19 mouse cellular contexts compared by ENCODE assay signal in genomic region chr5:72563183-72563582, GRCm38 (mm10). TPM values are rescaled to one million over a fixed set of nuclear protein-coding genes. Genes with fewer than 3 reads are reported as not detected.
"Had no signal": no experiment of that assay in that cellular context is flagged by ENCODE, and none has a peak within 500 bp of the region (broad histone marks: within the 10 kb centered on the region; RNA-seq: fewer than 3 reads in every experiment).

No protein-coding gene starts in this region.

RNA-seq across cellular contexts. Expression of gene Zar1, which starts 17.9 kb away (rescaled TPM):
- total RNA-seq: heart, postnatal 10 days; heart, postnatal 14 days; heart, postnatal 25 days; heart, postnatal 36 days; heart, postnatal 4 days; hematopoietic stem cell, adult 5-6 weeks; layer of hippocampus, adult 18-20 months; layer of hippocampus, adult 8-10 months; layer of hippocampus, postnatal 36 days; left cerebral cortex, adult 18-20 months had no signal
- polyA plus RNA-seq: heart, embryonic 14.5 days; heart, postnatal 0 days; inflammation-experienced regulatory T-cells, adult 6 months; intestine, embryonic 14.5 days; intestine, postnatal 0 days; large intestine, adult 2 months had no signal

RNA-seq across cellular contexts. Expression of gene Gm5868, which starts 24.2 kb away (rescaled TPM):
- total RNA-seq: heart, postnatal 10 days; heart, postnatal 14 days; heart, postnatal 25 days; heart, postnatal 36 days; heart, postnatal 4 days; hematopoietic stem cell, adult 5-6 weeks; left cerebral cortex, adult 18-20 months had no signal
- polyA plus RNA-seq: heart, embryonic 12.5 days; heart, embryonic 13.5 days; heart, postnatal 0 days; inflammation-experienced regulatory T-cells, adult 6 months; large intestine, adult 2 months had no signal

RNA-seq across cellular contexts. Expression of gene Corin, which starts 58.9 kb away (rescaled TPM):
- total RNA-seq: hematopoietic stem cell, adult 5-6 weeks; layer of hippocampus, postnatal 25 days; layer of hippocampus, postnatal 36 days had no signal
- polyA plus RNA-seq: large intestine, adult 2 months had no signal
